Mouse (Mus musculus): ENCODE results near the gene Fam3b.

Fam3b gene

GRCm38 (mm10) chr16:97514099-97514940 lies at the start of gene Fam3b:
Fam3b (minus strand) TSS chr16:97514816.
- peak; percentile 76 for DNase-seq (ENCODE audit: inconsistent ontology term)

GRCm38 (mm10) chr16:97544340-97544739 lies 29.7 kb upstream of the Fam3b start:
- DNase-seq (ENCODE audit: inconsistent ontology term): no peak

GRCm38 (mm10) chr16:97536859-97537258 lies 22.2 kb upstream of the Fam3b start:
- no peak for DNase-seq (ENCODE audit: inconsistent ontology term)

GRCm38 (mm10) chr16:97535808-97536413 lies 21.3 kb upstream of the Fam3b start:
- peak; percentile 65 for DNase-seq (ENCODE audit: inconsistent ontology term)

GRCm38 (mm10) chr16:97534876-97535461 lies 20.4 kb upstream of the Fam3b start:
- DNase-seq (ENCODE audit: inconsistent ontology term): peak; percentile 89

GRCm38 (mm10) chr16:97534448-97534847 lies 19.8 kb upstream of the Fam3b start:
- DNase-seq (ENCODE audit: inconsistent ontology term): no peak

GRCm38 (mm10) chr16:97533751-97534150 lies 19.1 kb upstream of the Fam3b start:
- no peak for DNase-seq (ENCODE audit: inconsistent ontology term)

GRCm38 (mm10) chr16:97533126-97533525 lies 18.5 kb upstream of the Fam3b start:
- no peak for DNase-seq (ENCODE audit: inconsistent ontology term)

- DNase-seq (ENCODE audit: inconsistent ontology term): no peak
These were observed 14.6 kb upstream of the Fam3b start for GRCm38 (mm10) chr16:97529241-97529640.

- peak; percentile 20 for DNase-seq (ENCODE audit: inconsistent ontology term)
These were observed 8.4 kb upstream of the Fam3b start for GRCm38 (mm10) chr16:97523024-97523423.

- DNase-seq (ENCODE audit: inconsistent ontology term): no peak
These were observed 7.4 kb upstream of the Fam3b start for GRCm38 (mm10) chr16:97521983-97522382.

- no peak for DNase-seq (ENCODE audit: inconsistent ontology term)
These were observed 1.7 kb upstream of the Fam3b start for GRCm38 (mm10) chr16:97516341-97516740.

GRCm38 (mm10) chr16:97512347-97512751 lies 2.3 kb downstream of the Fam3b start:
- DNase-seq (ENCODE audit: inconsistent ontology term): no peak

GRCm38 (mm10) chr16:97511495-97511894 lies 3.1 kb downstream of the Fam3b start:
- DNase-seq (ENCODE audit: inconsistent ontology term): peak; percentile 19

GRCm38 (mm10) chr16:97510849-97511248 lies 3.8 kb downstream of the Fam3b start:
- DNase-seq (ENCODE audit: inconsistent ontology term): no peak

- DNase-seq (ENCODE audit: inconsistent ontology term): no peak
These were observed 6.8 kb downstream of the Fam3b start for GRCm38 (mm10) chr16:97507783-97508182.

- no peak for DNase-seq (ENCODE audit: inconsistent ontology term)
These were observed 9.8 kb downstream of the Fam3b start for GRCm38 (mm10) chr16:97504793-97505192.

- no peak for DNase-seq (ENCODE audit: inconsistent ontology term)
These were observed 10.8 kb downstream of the Fam3b start for GRCm38 (mm10) chr16:97503849-97504248.

- DNase-seq (ENCODE audit: inconsistent ontology term): no peak
These were observed 13.7 kb downstream of the Fam3b start for GRCm38 (mm10) chr16:97500901-97501300.

- DNase-seq (ENCODE audit: inconsistent ontology term): no peak
These were observed 15.2 kb downstream of the Fam3b start for GRCm38 (mm10) chr16:97499450-97499849.

GRCm38 (mm10) chr16:97498139-97498538 lies 16.5 kb downstream of the Fam3b start:
- no peak for DNase-seq (ENCODE audit: inconsistent ontology term)

GRCm38 (mm10) chr16:97497682-97498081 lies 16.9 kb downstream of the Fam3b start:
- no peak for DNase-seq (ENCODE audit: inconsistent ontology term)

GRCm38 (mm10) chr16:97496026-97496425 lies 18.6 kb downstream of the Fam3b start:
- DNase-seq (ENCODE audit: inconsistent ontology term): no peak
